Mouse (Mus musculus) cerebral cortex, adult 2 months (tissue): Measurements from ENCODE around the gene Zbtb20.

Experiments
- WGBS: fragments of 180-500 bp; shearing (Covaris S2); methylation state at CpG from one replicate; pipeline ENCODE4 v1.1.7; 2018; 5-methylcytosine and 5-hydroxymethylcytosine counted together

Zbtb20 gene

DNA sequence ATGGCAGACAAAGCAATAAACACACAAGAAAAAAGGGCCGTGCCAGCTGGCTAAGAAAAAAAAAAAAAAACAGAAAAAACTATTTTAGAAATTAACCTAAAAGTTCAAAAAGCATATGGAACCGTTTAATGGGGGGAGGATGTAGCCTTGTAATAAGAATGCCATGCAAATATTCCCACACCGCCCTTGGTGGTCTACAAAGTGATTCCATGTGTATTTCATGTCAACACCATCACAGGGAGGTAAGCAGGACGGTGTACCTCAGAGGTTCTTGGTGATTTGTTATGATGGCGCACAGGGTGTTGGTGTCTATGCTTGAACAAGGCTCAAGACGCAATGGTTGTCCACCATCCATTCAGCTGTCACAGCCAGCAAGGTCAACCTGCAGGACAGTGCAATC, 741.7 kb downstream of the Zbtb20 start:
- 93% methylated on average over 6 of the region's 6 CpGs for WGBS

DNA sequence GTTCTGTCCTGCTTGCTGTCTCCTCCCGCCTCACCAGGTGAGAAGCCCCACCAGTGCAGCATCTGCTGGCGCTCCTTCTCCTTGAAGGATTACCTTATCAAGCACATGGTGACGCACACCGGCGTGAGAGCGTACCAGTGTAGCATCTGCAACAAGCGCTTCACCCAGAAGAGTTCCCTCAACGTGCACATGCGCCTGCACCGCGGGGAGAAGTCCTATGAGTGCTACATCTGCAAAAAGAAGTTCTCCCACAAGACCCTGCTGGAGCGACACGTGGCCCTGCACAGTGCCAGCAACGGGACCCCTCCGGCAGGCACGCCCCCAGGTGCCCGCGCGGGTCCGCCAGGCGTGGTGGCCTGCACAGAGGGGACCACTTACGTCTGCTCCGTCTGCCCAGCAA, 742.6 kb downstream of the Zbtb20 start:
- 91% methylated on average over 23 of the region's 23 CpGs for whole genome bisulfite sequencing

DNA sequence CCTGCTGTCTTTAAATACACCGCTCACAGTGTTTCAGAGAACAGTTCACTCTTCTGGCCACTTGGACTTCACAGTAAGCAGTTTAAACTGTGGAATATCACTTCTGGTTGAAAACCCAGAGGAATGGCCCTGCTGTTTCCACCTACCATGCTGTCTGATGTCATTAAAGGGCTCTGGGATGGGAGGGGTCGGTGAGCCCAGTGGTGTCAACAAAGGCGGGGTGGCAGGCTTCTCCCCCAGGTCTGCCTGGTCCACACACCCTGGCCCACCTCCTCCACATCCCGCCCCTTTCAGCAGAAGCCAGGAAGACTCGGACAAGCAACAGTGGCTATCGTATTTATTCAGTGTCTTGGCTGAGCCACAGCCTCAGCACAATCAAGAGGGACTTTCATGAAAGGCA, 743.6 kb downstream of the Zbtb20 start:
- WGBS: 57% methylated on average over 6 of the region's 6 CpGs

DNA sequence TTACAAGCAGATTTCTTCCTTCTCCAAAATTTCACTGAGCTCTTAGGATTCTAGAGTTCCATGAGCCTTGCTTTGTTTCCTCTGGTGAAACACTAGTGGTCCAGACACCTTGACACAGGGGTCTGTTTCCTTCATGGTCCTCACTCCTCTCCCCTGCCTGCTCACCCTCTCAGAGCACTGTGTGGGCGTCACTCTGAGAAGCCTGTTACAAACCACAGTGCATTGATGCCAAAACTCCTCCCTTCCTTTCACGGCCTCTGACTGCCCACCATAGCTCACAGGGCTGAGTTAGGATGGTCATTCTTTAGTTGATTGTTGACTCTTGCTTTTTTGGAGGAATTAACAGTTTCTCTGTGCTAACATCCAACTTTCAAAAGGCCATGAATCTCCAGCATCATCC, 744.7 kb downstream of the Zbtb20 start:
- 59% methylated on average over 2 of the region's 2 CpGs for WGBS

DNA sequence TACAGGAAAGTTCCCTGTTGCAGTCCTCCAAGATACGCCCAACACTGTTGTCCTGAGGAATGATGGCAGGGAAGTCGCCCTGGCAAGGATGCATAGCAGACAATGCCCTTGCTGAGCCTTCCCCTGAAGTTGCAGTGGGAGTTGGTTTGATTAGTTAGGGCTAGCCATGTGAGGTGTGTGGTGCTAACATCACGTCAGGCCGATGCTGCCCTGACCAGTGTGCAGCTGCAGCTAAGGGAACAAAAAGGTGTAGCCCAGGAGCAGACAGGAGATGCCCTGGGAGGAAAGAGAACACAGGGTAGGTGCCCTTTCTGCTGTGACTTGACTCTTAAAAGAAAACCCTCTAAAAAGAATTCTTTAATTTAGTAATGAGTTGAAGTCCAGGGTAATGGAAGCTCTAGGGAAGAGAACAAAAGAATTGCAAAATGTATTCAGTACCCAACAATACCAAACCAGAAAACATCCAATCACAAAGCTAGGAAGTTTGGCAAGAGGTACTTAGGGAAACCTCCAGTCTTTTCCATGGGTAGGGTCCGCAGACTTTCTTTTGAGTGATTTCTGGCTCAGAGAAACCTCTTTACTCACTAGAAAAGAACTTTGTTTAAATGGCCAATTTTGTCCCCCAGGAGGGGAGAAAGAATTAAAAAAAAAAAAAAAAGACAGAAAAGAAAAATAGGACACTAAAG, 747.8 kb downstream of the Zbtb20 start:
- WGBS: 81% methylated on average over 5 of the region's 5 CpGs

DNA sequence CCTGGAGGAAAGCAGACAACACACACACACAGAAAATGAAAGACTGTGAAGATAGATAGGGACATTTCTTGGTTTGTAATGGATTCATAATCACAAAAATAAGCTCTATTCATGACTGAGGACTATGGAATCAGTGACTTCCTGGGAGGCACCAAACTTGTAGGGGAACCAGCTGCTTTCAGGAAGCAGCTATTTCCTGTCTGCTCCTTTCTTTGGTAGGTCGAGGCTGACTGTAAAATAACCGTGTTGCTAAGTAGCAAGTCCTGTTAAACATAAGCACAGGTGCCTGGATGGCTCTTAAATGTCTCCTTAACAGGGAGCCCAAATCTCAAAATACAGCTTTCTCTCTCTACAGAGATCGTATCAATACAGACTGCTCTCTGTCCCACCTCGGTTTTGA, 749.2 kb downstream of the Zbtb20 start:
- WGBS: 62% methylated on average over 4 of the region's 4 CpGs

DNA sequence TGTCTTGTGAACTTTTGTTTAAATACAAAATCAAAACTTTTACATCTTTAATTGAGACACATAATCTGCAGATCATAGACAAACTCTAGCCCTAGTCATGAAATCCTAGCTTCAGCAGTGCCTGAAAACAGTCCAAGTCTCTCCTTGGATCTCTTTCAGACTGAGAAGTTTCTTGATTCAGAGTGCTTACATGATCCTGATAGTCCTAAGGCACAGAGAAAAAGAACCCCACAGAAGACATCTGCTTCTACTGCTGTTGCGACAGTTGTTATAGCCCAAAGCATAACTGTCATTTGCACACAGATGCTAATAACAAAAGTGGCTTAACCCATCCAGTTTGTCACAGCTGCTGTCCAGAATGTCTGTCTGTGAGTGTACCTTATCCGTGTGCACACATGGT, 749.6 kb downstream of the Zbtb20 start:
- 62% methylated on average over 2 of the region's 2 CpGs for WGBS

DNA sequence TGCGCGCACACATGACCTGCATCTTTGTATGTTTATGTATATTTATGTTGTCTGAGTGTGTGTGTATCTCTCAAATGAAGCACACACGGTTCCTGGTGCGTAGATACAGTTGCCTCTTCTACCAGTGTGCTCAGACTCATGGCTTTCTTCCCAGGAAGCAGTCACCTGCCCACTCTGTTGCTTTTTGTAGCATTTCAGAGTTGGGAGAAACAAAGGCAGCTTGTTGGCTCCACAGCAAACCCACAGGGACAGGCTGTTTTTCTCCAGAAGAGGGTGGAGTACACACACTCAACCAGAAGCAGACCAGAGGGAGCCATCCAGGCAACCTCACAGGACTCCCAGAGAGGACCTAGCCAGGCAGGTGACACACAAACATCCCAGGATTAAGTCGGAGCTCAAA, 750.3 kb downstream of the Zbtb20 start:
- 60% methylated on average over 5 of the region's 5 CpGs for WGBS

DNA sequence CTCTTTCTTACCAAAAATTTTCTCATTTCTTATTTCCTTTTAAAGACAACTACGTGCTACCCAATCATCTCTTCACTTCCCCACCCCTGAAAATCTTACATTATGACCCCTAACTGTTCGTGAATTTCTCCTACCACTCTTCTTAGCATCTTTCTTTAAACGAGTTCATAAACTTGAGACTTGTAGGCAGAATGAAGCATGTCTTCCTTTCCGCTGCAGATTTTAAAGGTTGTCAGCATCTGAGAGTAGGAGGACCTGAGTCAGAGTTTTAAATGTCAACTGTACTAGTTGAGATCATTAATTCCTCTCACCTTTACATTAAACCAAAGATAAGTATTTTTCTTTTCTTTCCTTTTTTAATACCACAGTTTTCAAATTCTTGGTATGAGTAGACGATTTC, 753.0 kb downstream of the Zbtb20 start:
- 76% methylated on average over 5 of the region's 5 CpGs for WGBS

DNA sequence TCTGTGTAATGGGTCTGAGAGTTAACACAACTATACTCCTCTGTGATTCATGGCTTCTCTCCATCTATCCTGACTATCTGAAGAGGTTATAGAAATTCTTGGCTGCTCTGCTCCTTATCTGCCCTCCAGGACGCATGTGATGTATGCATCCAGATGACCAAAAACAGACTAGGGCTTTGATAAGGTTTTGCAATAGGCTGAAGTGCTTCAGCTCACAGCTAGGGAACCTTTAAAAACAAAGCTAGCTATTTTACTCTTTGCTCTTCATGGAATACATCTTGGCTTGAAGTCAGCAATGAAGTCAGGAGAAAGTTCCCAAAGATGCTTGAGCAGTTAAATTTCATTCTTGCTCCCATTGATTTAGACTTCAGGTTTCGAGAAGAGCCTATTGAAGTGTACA, 756.1 kb downstream of the Zbtb20 start:
- WGBS: 87% methylated on average over 2 of the region's 2 CpGs

DNA sequence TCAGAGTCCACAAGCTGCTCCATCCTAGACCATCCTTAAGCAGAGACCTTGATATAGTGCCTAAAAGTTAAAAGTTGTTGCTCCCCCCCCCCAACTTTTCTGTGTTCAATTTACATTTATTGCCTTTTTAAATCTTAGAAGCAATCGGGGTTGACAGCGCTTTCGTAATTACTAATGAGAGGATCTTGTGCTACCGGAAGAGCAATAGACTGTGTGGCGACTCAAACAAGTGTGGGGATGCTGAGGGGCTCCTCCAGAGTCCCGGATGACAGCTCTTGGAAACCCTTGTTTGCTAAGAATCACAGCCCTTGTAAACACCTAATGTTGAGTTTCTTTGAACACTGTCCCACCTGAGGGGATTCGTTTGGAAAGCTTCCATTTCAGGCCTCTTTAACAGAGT, 758.4 kb downstream of the Zbtb20 start:
- WGBS: 96% methylated on average over 7 of the region's 7 CpGs

DNA sequence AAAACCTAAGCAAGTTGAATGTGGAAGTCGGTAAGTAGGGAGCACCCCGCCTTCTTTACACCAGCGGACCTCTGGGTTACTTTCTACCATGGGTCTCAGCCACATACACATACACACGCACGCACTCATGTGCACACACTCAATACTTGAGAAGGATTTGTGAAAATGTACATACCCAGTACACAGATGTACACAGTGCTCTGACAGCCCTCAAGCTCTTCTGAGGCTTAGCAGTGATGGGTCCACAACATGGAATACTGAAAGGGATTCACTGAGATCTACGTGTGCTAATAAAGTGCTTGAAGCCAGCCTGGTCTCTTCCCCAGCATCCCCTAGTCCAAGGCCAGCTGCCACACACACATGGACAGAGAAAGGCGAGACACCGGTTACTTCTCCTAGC, 761.6 kb downstream of the Zbtb20 start:
- WGBS: 87% methylated on average over 8 of the region's 8 CpGs

DNA sequence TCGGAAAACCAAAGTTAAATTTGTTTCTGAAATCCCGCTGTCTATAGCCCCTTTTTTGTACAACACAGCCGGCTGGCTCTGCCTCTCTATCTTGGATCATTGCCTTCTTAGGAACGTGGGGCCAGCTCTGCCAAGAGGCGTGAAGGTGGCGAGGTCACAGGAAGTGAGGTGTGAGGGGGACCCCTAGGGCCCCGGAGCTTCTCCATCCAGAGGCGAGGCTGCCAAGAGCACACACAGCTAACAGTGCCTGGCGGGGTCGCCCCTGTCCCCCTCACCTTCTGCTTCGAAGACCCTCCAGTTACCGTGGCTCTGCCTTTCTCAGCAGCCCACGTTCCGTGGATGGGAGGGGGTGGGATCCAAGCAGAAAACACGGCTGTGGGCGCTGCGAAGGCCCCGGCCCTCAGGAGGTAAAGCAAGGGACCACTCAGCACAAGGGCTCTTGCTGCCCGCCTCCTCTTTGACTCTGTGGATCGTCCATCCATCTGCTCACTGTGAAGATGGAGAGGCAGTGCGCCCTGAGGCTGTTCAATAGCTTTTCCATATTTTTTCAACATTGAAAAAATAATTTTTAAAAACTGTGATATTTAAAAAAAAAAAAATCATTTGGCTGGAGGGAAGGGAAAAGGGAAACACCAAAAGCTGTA, 762.8 kb downstream of the Zbtb20 start:
- 64% methylated on average over 21 of the region's 21 CpGs for WGBS

DNA sequence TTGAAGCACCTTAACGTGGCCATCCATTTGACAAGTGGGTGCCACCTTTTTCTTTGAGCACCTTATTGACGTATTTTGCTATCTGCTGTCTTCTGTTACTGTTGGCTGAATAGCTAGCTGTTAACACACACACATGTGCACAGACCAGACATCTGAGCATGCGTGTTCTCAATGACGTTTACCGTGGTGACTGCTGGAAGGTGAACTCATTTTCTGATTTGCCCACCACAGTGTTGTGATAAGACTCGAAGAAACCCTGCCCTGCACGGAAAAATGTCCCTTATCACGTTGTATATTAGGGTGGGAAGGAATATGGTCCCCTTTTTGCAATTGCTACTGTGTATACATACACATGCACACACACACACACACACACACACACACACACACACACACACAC, 765.5 kb downstream of the Zbtb20 start:
- 86% methylated on average over 8 of the region's 8 CpGs for WGBS

DNA sequence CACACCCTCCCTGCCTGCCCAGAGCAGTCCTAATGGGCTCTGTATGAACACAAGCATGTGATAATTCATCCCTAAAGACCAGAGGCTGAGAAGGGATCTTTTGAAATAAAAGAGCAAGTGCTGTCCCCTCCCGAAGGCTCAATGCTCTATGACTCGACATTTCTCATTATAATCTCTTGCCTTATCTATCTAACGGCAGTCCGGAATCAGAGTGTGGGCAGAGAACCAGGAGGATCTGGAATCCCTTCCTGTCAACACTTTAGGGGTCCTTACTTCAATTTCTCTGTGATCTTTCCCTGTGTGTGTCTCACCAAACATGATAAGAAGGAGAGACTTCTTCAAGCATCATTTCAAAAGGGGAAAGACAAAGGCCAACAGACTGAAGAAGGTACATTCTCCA, 770.2 kb downstream of the Zbtb20 start:
- WGBS: 80% methylated on average over 4 of the region's 4 CpGs

DNA sequence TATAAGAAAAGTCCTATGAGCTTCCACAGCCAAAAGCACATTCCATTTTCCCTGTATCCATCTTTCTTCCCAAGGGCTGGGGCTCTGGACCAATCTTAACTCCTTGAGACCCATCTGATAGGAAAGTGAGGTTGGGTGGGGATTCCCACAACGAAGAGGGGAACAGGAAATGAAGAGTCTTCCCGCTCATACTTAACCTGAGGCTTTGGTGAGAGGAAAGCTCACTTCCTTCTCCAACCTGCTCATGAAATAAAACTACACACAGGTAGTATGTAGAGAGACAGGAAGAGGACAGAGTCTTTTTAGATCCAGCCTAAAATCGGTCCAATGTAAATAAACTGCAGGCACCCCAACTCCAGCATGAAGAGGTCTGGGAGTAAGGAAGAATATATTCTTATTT, 771.3 kb downstream of the Zbtb20 start:
- 84% methylated on average over 3 of the region's 3 CpGs for WGBS

DNA sequence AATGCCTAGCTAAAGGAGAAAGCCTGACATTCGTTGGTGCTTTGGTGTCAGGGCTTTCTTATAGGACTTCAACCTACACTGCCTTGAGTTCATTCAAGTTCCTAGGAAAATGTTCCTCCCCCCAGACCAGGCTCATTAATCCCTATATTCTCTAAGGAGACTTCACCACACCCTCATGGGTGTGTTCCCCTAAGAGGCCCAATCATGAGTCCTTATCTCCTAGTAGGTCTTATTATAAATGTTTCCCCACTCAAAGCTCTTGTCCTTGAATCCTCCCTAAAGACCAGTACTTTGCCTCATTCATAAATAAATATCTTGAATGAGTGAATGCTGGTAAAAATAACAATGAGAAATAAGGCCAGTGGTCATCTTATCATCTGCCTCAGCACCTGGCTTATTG, 772.0 kb downstream of the Zbtb20 start:
- 90% methylated on average over 1 of the region's 1 CpGs for WGBS

DNA sequence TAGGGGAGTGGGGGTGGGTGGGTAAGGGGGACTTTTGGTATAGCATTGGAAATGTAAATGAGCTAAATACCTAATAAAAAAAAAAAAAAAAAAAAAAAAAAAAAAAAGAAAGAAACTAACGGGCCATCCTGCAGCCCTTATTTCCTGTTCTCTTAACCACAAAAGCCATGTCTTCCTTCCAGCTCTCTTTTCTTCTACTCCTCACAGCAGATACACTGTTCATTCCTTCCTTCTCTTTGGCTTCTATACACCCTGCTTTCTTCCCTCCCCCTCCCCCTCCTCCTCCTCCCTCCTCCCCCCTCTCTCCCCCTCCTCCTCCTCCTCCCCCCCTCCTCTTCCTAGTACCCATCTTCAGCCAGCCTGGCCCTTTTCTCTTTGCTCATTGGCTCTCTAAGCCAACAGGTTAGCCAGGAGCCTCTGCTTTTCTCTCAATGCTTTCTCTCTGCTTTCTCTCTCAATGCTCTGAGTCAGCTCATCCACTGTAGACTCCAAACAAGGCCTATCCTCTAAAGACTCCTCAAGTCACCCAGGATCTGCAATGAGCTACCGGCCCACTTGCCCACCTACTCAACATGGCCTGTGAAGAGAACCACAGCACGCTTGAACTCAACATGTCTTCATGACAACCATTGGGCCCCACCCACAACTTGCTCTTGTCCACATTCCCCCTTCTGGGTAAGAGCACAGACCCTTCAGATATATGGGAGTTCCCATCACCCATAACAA, 774.8 kb downstream of the Zbtb20 start:
- WGBS: 86% methylated on average over 3 of the region's 3 CpGs

DNA sequence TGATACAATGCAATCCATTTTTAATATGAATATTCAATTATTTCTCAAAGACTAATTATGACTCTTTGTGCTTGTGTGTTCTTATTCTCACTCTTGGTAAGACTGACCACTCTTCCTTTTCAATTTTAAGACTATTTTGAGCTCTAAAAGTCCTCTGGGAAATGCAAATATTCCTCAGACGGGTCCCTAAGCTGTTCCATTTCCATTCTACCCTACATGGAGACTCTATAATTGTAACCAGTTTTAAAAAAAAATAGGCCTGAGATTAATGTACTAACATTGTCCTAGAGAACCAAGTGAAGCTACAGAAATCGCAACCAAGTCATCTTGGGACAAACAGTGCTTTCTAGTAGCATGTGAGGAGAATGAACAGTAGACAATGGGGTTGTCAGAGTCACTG, 777.6 kb downstream of the Zbtb20 start:
- WGBS: 67% methylated on average over 2 of the region's 2 CpGs

DNA sequence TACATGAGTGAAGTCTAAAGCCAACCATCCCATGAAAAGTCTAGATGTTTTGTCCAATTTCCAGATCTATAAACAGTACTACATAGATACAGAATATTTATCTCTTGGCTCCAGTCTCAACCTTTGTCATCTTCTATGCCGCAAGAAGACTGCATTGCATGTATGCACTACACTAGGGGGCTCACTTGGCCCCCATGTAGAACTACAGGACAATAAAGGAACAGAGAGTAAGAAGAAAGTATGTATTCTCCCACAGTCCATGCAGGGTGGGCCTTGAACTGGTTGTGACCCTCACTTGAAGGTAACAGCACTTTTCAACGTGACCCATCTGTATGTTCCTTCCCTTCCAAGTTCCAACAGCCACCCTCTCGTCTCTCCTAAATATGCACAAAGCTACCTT, 778.6 kb downstream of the Zbtb20 start:
- WGBS: 90% methylated on average over 3 of the region's 3 CpGs

DNA sequence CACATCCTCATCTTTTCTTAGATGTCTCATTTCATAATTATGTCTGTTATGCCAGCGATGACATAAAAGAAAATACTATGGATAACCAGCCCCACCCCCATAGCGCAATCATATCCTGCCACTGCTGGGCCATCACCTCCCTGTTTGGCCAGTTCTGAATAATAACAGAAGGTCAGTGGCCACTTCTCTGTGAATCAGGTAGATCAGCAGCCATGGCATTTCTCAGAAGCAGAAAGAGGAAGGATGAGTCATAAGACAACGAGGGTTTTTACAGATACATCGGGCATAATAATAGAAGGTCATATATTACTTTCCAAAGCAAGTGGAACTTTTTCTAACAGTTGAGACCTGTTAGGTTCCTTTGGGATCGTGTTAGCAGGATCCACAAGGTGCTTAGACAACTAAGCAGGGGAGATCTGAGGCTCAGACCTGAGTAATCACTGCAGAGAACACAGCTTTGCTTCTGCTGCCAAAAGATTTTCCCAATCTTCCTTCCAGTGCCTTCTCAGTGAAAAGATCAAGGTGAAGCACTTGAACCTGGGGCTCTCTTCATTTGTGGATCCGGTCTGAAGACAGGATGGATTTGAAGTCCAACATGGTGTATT, 779.6 kb downstream of the Zbtb20 start:
- 85% methylated on average over 6 of the region's 6 CpGs for WGBS

DNA sequence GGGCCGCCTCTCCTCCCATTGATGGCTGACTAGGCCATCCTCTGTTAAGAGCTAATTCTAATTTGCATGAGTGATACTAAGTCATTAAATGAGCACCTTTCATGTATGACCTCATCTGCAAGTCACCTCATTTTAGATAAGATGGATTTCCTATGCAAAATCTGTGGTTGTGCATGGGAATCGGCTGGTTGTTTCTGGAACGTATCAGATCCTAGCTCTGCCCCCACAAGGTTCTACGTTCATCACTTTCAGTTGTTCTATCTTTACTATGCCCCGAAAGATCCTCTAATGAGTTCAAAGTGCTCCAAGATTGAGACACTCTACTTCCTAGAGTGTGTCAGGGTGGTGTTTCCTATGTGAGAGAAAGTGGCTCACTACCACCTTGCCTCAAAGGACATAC, 785.9 kb downstream of the Zbtb20 start:
- WGBS: 95% methylated on average over 5 of the region's 5 CpGs
